Mouse (Mus musculus) left cerebral cortex, adult 2 months (tissue): Measurements from ENCODE around the gene Rbks. TPM values are rescaled to one million over a fixed set of nuclear protein-coding genes. Genes with fewer than 3 reads are reported as not detected.

Experiments used
- DNase-seq, 2 experiments: peaks; one replicate each; pipeline ENCODE4 v3.0.0; 2021 to 2022; ENCODE audit warnings: low spot score in 2 of 2, mixed read lengths in 1 of 2; ENCODE audit errors: extremely low spot score in 1 of 2
- H3K27ac ChIP-seq: fragments of 200-600 bp; 2 replicates; pipeline ENCODE4 v1.8.1; 2022
- H3K4me3 ChIP-seq: fragments of 200-600 bp; 2 replicates; pipeline ENCODE4 v1.8.1; 2022
- CTCF ChIP-seq: fragments of 200-600 bp; IDR thresholded peaks from 2 replicates; pipeline ENCODE4 v1.8.1; 2022; ENCODE audit warnings: antibody characterized with exemption, mild to moderate bottlenecking, moderate library complexity
- intact Hi-C: fragments of 180-260 bp; cut with DNase I; formaldehyde crosslinking; loops from one replicate; pipeline ENCODE4 v1.15.1; 2025
- total RNA-seq, 2 experiments: library from RNA; stranded (reverse); gene quantifications; 2 replicates each; pipeline ENCODE4 v1.2.3; 2021

Rbks gene
- total RNA-seq, 2 experiments from 2014 or later: 3.8 to 4.0 TPM

GRCm38 (mm10) chr5:31610376-31611086 lies 86.9 kb downstream of the Rbks start:
- no peak for DNase-seq
- Histone ChIP-seq H3K27ac (no peak overlapping the region), H3K4me3 (no peak overlapping the region)
- no peak for TF ChIP-seq CTCF
- intact Hi-C loops: no loop called here

- no peak for TF ChIP-seq CTCF
- no peak overlapping the region for H3K4me3 ChIP-seq
- no peak for DNase-seq
- intact Hi-C loops: no loop called here
- H3K27ac ChIP-seq: no peak overlapping the region
Measured at GRCm38 (mm10) chr5:31606151-31606550, 91.3 kb downstream of the Rbks start.

DNA sequence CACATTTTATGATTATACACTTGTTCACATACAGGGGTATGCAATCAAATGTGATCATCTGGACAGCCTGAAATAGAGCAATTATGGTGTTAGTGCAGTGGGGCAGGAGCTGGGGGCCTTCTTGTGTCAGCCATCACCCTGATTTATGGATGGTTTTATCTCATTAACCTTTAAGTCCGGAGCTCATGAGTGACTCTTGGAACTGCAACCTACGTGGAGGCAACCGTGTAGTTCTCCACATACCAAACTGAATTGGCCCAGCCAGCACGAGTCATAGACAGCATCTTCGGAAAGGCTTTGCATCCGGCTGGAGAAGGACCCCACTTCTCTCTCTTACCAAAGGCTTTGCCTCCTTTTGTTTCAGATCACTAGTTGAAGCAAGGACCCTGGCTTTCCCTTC lies 93.7 kb downstream of the Rbks start:
- intact Hi-C loops: no loop called here
- Histone ChIP-seq H3K27ac (no peak overlapping the region), H3K4me3 (no peak overlapping the region)

DNA sequence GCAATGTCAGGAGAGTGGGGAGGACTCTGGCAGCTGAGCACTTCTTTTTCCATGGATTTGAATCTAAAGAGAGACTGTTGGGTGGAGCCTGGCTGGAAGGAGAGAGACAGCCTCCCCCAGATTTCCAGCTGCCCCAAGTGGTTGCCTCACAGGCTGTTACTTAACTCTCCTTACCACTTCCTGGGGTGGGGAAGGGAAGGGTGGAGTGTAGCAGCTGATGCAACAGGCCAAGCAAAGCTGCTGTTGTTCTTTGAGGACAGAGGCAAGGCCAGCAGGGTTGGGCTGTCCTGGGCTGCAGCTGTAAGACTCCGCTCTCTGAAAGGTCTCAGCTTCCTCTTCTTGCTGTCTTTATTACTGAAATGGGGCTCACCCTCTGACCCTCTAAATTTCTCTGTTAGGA lies 95.0 kb downstream of the Rbks start:
- peak in 1 of 2 experiments; percentile 44 for DNase-seq
- intact Hi-C loops: no loop called here
- H3K27ac ChIP-seq: peak overlapping the region; percentile 61; the same call in 1 of the 2 replicates
- H3K4me3 ChIP-seq: no peak overlapping the region
- no peak for TF ChIP-seq CTCF

More for the DNA sequence above, 93.7 kb downstream of the Rbks start:
- DNase-seq: no peak
- no peak for TF ChIP-seq CTCF

GRCm38 (mm10) chr5:31601162-31601722 lies 96.2 kb downstream of the Rbks start:
- no peak for DNase-seq
- Histone ChIP-seq H3K27ac (no peak overlapping the region), H3K4me3 (no peak overlapping the region)
- no peak for TF ChIP-seq CTCF
- intact Hi-C loops: no loop called here

DNA sequence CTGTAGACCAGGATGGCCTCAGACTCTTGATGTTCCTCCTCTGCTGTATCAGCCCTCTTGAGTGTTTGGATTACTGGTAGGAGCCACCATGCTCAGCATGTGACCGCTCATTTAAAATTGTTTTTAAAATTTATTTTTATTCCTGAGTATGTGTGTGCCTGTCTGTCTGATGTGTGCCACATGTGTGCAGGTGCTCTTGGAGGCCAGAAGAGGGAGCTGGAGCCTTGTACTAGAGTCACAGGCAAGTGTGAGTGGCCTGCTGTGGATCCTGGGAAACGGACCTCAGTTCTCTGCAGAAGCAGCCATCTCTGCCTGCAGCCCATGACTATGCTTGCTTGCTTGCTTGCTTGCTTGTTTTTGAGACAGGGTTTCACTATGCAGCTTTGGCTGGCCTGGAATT lies 98.3 kb downstream of the Rbks start:
- intact Hi-C loops: loop anchor here (5.0 to 10.0 kb wide), 4 partner anchors 37 to 596 kb away; partner anchors contain the start of genes Babam2 and Rbks
- Histone ChIP-seq H3K4me3 (no peak overlapping the region), H3K27ac (no peak overlapping the region)
- no peak for DNase-seq
- no peak; the same call in none of the 2 replicates for TF ChIP-seq CTCF

DNA sequence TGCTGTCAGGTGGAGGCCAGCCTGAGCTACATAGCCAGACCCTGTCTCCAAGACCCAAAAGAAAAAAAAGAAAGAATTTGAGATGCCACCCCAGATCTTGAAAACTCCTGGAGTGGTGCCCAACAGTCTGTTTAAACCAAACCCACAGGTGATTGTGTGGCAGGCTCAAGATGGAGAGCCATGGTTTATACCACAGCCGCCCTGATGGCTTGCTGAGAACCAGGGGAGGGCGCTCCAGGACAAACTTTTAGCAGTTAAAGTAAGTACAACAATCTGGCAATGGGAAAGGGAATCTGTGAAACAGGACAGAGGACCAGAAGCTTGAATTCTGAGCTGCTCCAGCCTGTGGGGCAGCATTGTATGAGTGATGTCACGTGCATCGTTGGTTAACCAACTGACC lies 98.8 kb downstream of the Rbks start:
- TF ChIP-seq CTCF: peak; percentile 41
- intact Hi-C loops: loop anchor here (5.0 to 10.0 kb wide), 4 partner anchors 36 to 596 kb away; partner anchors contain the start of genes Babam2 and Rbks
- peak in 1 of 2 experiments; percentile 23 for DNase-seq

DNA sequence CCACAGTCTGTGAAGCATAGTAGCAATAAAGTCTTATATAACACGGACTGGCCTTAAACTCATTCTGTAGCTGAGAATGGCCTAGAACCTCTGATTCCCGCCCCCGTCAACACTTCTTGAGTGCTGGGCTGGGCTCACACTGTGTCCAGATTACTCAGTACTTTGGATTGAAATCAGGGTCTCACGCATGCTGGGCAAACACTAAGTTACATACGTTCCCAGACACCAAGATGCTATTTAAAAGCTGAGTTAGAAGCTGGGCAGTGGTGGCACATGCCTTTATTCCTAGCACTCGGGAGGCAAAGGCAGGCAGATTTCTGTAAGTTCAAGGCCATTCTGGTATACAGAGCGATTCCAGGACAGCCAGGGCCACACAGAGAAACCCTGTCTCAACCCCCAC lies 99.3 kb downstream of the Rbks start:
- no peak overlapping the region for H3K4me3 ChIP-seq
- no peak for TF ChIP-seq CTCF
- no peak for DNase-seq
- H3K27ac ChIP-seq: no peak overlapping the region
- intact Hi-C loops: loop anchor here (5.0 to 10.0 kb wide), 4 partner anchors 36 to 597 kb away; partner anchors contain the start of genes Babam2 and Rbks

More for the DNA sequence above, 98.8 kb downstream of the Rbks start:
- no peak overlapping the region for H3K27ac ChIP-seq
- no peak overlapping the region for H3K4me3 ChIP-seq

DNA sequence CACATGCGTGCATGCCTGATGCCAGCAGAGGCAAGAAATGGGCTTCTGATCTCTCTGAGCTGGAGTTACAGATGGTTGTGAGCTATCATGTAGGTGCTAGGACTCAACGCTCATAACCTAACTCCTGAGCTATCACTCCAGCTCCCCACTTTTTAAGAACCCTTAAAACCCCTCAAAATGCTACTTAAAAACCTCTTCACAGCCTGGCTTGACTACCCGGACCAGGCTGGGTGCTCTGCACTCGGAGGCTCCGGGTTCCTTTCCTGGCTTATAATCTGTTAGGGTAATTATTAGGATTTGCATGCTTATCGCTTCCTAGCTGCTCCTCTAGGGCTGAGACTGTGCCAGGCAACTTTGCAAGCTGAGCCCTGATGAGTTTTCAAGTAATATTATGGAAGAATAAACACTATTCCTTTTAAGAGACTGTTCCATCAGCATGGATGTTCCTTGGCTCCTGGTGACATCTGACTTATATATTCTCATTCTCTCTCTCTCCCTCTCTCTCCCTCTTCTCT lies 99.9 kb downstream of the Rbks start:
- TF ChIP-seq CTCF: no peak
- intact Hi-C loops: loop anchor here (2.0 to 10.0 kb wide), 5 partner anchors 35 to 597 kb away; partner anchors contain the start of genes Babam2, Fosl2 and Rbks
- no peak overlapping the region; the same call in 1 of the 2 replicates for H3K27ac ChIP-seq
- no peak overlapping the region; the same call in 1 of the 2 replicates for H3K4me3 ChIP-seq
- DNase-seq: no peak

DNA sequence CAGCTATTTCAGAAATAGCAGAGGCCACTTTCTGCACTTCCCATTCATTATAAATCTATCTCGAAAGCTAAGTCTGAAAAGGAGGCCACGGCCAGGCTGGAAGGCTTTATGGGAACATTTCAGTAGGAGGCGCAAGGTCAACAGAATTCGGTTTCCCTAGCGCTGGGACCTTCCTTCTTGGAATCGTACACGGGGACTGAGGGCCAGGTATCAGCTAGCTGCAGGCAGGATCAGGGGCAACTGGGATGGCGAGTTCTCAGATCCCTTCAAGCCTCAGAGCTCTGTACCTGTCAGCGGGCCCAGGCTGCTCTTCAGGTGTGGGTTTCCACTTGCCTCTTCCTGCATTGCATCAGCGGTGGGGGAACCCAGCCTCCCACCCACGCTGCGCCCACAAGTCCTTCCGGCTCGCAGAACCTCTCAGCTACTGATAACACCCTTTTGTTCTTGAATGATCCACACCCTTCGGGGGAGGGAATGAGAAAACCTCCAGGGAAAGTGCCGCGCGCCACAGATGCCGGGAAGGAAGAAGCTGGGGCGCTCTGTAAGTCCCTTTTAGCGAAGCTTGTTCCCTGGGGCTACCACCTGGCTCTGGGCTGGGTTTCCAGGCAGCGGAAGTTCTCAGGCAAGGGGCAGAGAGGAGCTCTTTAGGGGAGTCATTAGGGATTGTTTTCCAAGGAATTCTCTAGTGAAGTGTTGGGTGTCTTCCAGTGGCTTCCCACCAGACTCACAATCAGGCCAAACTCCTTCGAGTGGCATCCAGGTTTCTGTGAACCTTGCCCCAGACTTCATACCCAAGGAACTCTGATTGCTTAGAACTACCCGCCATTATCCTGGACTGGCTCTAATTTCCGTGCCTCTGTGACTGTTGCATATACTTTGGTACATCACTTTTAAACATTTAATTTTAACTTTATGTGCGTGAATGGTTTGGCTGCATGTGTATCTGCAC lies 100.7 kb downstream of the Rbks start, which contains the start of gene Mrpl33:
TSS of gene Mrpl33 (plus strand) at position 455 of the 949 bp plus-strand sequence.
- intact Hi-C loops: loop anchor here (2.0 to 10.0 kb wide), 5 partner anchors 34 to 598 kb away; partner anchors contain the start of genes Babam2, Fosl2 and Rbks
- Histone ChIP-seq H3K4me3 (peak within 1 kb of the TSS; percentile 24), H3K27ac (peak within 1 kb of the TSS; percentile 70)
- DNase-seq: peak; percentile 56
- TF ChIP-seq CTCF: no peak; the same call in 1 of the 2 replicates

DNA sequence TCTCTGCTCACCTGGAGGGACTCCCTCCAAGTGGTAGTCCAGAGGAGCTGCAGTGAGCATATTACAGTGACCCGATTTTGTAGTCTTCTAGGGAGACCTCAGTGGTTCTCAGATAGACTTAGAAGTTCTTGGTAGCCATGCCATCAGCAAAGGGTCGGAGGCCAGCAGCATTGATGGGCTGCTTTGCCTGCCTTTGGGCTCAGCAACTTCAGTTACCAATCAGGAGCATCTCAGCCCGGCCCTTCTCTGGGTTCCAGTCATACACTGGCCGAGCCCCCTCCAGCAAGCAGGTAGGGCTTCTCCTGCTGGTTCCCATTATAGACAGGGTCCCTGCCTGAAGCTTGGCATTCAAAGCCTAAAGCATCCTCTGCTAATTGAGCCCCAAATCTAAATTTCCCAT lies 101.6 kb downstream of the Rbks start:
- intact Hi-C loops: loop anchor here (2.0 to 10.0 kb wide), 5 partner anchors 34 to 599 kb away; partner anchors contain the start of genes Babam2, Fosl2 and Rbks
- no peak for TF ChIP-seq CTCF
- no peak for DNase-seq
- Histone ChIP-seq H3K4me3 (no peak overlapping the region), H3K27ac (no peak overlapping the region)
